Mouse (Mus musculus) C2C12 (cell line): ENCODE measurements around the gene Unc45a. TPM values are rescaled to one million over a fixed set of nuclear protein-coding genes. Genes with fewer than 3 reads are reported as not detected.

Experiments
- H3K27me3 ChIP-seq: one replicate; pipeline ENCODE4 v1.6.1; 2011; ENCODE audit not compliant: control insufficient read depth, insufficient read depth, insufficient read length
- H3K36me3 ChIP-seq: one replicate; pipeline ENCODE4 v1.6.1; 2011; ENCODE audit not compliant: control insufficient read depth, insufficient read depth
- H3K4me3 ChIP-seq: one replicate; pipeline ENCODE4 v1.5.1; 2011; ENCODE audit warnings: mild to moderate bottlenecking, control low read depth; ENCODE audit not compliant: poor library complexity, insufficient read depth, severe bottlenecking
- H3K79me2 ChIP-seq: one replicate; pipeline ENCODE4 v1.6.1; 2011; ENCODE audit not compliant: control insufficient read depth, insufficient read depth
- H3K79me3 ChIP-seq: one replicate; pipeline ENCODE4 v1.6.1; 2011; ENCODE audit warnings: low read depth, control low read depth
- H3ac ChIP-seq: one replicate; pipeline ENCODE3; 2011; ENCODE audit warnings: low read depth; ENCODE audit not compliant: control insufficient read depth, insufficient read length
- CEBPB ChIP-seq: IDR thresholded peaks from one replicate; pipeline ENCODE4 v1.6.1; 2011; ENCODE audit warnings: low read depth, mild to moderate bottlenecking, control low read depth, moderate library complexity
- CTCF ChIP-seq: IDR thresholded peaks from one replicate; pipeline ENCODE4 v1.5.1; 2011; ENCODE audit not compliant: control insufficient read depth, insufficient read depth, insufficient read length
- FOSL1 ChIP-seq: IDR thresholded peaks from one replicate; pipeline ENCODE4 v1.8.0; 2011; ENCODE audit warnings: mild to moderate bottlenecking, low read length; ENCODE audit not compliant: poor library complexity, insufficient read depth, severe bottlenecking
- MAX ChIP-seq: IDR thresholded peaks from one replicate; pipeline ENCODE4 v1.6.1; 2011; ENCODE audit warnings: mild to moderate bottlenecking, control low read depth
- MYOD1 ChIP-seq: IDR thresholded peaks from one replicate; pipeline ENCODE4 v1.6.1; 2011; ENCODE audit warnings: low read depth; ENCODE audit not compliant: control insufficient read depth, insufficient read length
- MYOG ChIP-seq: IDR thresholded peaks from one replicate; pipeline ENCODE4 v1.6.1; 2011; ENCODE audit not compliant: control insufficient read depth, insufficient read length; ENCODE audit errors: extremely low read depth
- USF1 ChIP-seq: IDR thresholded peaks from one replicate; pipeline ENCODE4 v1.6.1; 2011; ENCODE audit warnings: low read depth, mild to moderate bottlenecking, control low read depth, moderate library complexity
- long read RNA-seq, 2 experiments: library from polyadenylated mRNA; unstranded; transcript quantifications; one replicate each; pipeline ENCODE4 v2.0.0; 2019 to 2020
- polyA plus RNA-seq: library from polyadenylated mRNA; unstranded; fragments of >200 nt; fragmentation: generic; extraction: Trizol; gene quantifications from one replicate; pipeline ENCODE4 v1.2.1, GENCODE M21; 2012; ENCODE audit warnings: missing spikeins

Gene Unc45a
- 46.9 TPM for polyA plus RNA-seq
- long read RNA-seq, experiment 1, transcript Unc45a-201 (20 exons, 3,260 nt): major isoform, 11 of 25 reads
- long read RNA-seq, experiment 1, partial matches to known transcripts: 6 of 25 reads
- long read RNA-seq, experiment 1, other reads (novel, unspliced or antisense): 8 of 25 reads
- long read RNA-seq, experiment 2, transcript Unc45a-201 (20 exons, 3,260 nt): major isoform, 213 of 349 reads
- long read RNA-seq, experiment 2, partial matches to known transcripts: 8 of 349 reads
- long read RNA-seq, experiment 2, other reads (novel, unspliced or antisense): 126 of 349 reads

DNA sequence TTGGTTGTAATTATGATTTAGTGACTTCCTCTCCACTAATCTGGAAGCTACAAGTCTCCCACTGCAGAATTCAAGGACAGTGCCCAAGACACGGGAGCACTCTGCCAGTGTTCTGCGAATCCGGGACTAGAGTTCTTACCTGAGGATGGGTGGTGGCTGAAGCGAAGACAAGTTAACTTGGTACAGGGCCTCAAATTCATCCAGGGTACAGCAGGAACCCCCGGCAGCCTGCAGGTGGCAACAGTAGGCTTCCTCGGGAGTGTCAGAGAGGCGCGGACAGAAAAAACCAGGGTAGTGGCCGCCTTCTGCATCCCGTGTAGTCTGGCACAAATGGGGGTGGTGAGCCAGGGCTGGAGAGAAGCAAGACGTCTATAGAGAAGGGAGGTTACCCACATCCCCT, at the start of gene Unc45a:
TSS of gene Unc45a (minus strand) at position 213 of the 400 bp plus-strand sequence.
- Histone ChIP-seq H3K36me3 (peaks cover 20% of the 10 kb centered on the region), H3K79me3 (peaks cover 4% of the 10 kb centered on the region)

DNA sequence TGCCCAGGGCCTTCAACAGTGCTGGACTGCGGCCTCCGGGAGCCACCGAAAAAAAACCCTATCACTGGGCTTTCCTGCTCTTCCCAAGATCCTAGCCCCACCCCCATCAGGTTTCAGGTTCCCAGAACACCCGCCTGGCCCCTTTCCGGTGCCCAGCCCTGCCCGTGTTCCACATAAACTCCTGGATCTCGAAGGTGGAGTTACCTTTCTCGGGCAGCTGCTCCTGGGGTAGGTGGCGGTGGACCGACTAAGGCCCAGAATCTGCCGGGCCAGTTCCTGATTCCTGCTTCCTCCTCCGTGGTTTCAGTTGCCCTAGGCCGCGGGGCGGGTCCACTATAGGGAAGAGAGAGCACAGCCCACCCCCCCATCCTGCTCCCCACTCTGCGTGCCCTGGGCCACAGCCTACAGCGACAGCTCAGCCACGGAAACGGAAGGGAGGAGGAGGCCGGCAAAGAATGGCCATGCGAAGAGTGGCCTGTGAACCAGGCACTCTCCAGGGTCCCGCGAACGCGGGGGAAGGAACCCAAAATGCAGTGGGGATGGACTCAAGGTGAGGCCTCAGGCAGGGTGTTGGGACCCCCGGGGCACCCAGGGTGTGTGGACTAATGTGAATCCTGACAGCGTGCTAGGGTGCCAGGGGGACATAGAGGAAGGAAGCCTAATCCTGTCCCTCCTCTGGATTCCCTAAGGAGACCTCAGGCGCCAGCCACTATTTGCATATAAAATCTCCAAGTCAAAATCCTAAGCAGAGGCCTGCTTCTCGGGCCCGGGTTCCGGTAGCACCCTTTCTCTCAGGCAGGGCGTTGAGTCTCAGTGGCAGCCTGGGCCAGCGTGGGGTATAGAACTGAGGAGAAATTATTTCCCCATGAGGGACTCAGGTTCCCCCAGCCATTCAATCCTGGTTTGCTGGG, 47.1 kb upstream of the Unc45a start, which contains the start of gene Fes:
TSS of gene Fes (minus strand) at position 314 of the 911 bp plus-strand sequence.
- Histone ChIP-seq H3ac (no peak within 1 kb of the TSS), H3K36me3 (peaks cover 20% of the 10 kb centered on the region), H3K27me3 (no peaks in the 10 kb centered on the region), H3K4me3 (no peak within 1 kb of the TSS), H3K79me3 (no peaks in the 10 kb centered on the region), H3K79me2 (no peaks in the 10 kb centered on the region)
- TF ChIP-seq MAX (no peak), CTCF (no peak), CEBPB (no peak), USF1 (no peak), MYOG (no peak), MYOD1 (no peak), FOSL1 (no peak)

More for the DNA sequence above, at the start of gene Unc45a:
- TF ChIP-seq CTCF (peak; percentile 36), USF1 (no peak)
- Histone ChIP-seq H3K27me3 (no peaks in the 10 kb centered on the region), H3K79me2 (peaks cover 17% of the 10 kb centered on the region), H3K4me3 (peak within 1 kb of the TSS; percentile 44), H3ac (peak within 1 kb of the TSS; percentile 71)

DNA sequence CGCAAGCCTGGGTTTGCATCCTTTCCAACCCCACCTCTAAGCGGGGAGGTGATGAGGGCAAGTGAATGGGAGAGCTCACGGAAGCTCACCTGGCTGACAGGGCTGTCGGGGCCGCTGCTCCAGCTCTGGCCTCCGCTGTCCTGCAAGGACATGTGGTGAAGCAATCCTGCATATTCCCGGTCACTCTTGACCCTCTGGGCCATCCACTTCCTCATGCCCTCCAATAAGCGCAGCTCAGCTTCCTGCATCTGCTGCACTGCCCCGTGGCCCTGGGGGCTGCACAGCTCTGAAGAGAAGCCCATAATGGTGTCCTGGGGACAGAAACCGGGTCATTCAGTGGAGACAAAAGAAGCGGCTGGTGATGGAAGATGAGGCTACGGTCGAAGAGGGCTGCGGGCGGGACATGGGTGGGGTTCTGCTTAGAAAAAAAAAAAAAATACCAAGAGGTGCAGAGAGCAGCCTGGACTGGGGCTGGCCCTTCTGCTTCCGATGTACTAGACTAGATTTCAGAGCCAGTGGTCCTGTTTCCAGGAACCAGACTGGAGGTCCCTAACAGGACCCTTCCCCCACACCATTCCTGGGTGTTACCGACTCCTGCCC, 46.3 kb upstream of the Unc45a start:
- Histone ChIP-seq H3K27me3 (no peaks in the 10 kb centered on the region), H3K4me3 (no peak overlapping the region), H3K36me3 (peaks cover 13% of the 10 kb centered on the region), H3K79me2 (no peaks in the 10 kb centered on the region), H3K79me3 (no peaks in the 10 kb centered on the region), H3ac (no peak overlapping the region)
- TF ChIP-seq MYOD1: no peak
- no peak for TF ChIP-seq MYOG
- TF ChIP-seq CEBPB: no peak
- TF ChIP-seq CTCF: no peak
- no peak for TF ChIP-seq USF1
- no peak for TF ChIP-seq MAX
- no peak for TF ChIP-seq FOSL1

DNA sequence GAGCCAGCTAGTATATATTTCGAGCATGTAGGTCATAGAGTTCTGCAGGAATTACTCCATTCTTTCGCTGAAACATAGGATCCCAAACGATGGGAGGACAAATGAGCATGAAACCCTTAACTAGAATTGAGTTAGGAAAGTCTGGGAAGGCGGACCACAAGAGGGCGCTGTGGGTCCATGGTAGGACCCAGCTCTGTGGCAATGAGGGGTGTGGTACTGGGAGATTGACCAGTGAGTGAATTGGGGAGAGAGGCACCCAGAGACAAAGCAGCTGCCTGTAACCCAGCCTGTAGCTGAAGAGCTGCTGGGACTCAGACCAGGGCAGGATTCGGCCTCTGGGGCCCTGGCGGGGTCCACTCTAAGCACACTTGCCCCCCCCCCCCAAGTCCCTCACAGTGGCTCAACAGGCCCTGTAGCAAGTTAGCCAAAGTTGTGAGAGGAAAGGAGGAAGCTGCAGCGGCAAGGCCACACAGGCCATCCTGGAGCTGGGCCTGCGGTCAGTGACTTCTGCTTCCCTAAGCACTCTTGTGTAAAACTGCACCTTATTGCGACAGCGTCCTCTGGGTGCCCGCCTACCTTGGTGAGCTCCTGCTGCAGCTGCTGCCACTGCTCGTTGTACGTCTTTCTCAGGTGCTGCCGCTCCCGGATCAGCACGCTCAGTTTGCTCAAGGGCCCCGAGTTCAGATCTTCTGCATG, 45.6 kb upstream of the Unc45a start:
- Histone ChIP-seq H3ac (no peak overlapping the region), H3K79me2 (no peaks in the 10 kb centered on the region), H3K79me3 (no peaks in the 10 kb centered on the region), H3K4me3 (no peak overlapping the region), H3K27me3 (no peaks in the 10 kb centered on the region), H3K36me3 (peaks cover 6% of the 10 kb centered on the region)
- TF ChIP-seq CEBPB (peak; percentile 34), MAX (no peak), USF1 (no peak), MYOG (no peak), FOSL1 (no peak), MYOD1 (no peak), CTCF (peak; percentile 75)

DNA sequence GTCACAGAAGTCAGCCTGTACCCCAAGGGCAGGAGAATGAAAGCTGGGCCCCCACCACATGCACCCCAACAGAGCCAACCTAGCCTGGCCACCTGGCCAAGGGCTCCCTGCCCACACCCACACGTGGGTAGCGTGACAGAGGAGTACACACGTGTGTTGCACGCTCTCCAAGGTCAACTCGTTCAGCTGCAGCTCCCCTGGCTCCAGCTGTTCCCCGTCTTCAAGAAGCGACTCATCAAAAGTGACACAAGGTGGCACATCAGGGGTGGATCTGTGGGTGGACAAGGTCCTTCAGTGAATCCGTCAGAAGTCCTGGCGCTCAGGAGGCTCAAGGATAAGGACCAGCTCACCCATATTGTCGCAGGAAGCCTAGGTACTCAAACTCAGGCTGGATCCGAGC, 42.1 kb upstream of the Unc45a start:
- H3K36me3 ChIP-seq: peaks cover 4% of the 10 kb centered on the region
- TF ChIP-seq MYOD1 (peak; percentile 53), USF1 (no peak)
- no peaks in the 10 kb centered on the region for H3K27me3 ChIP-seq
- H3K4me3 ChIP-seq: no peak overlapping the region
- no peaks in the 10 kb centered on the region for H3K79me2 ChIP-seq
- H3ac ChIP-seq: no peak overlapping the region
- no peaks in the 10 kb centered on the region for H3K79me3 ChIP-seq
